Mouse (Mus musculus): Measurements from ENCODE around the gene Smtnl2.

- TF ChIP-seq GATA1 (IDR thresholded peaks at IDR 0.05; ENCODE audit: low read length) (no peak), TAL1 (IDR thresholded peaks at IDR 0.05; ENCODE audit: low read length) (no peak)
Measured at GRCm38 (mm10) chr11:72388113-72388529, 23.4 kb downstream of the Smtnl2 start.

Measured in erythroblast, embryonic 14.5 days (primary cell).